20 mouse cellular contexts compared by ENCODE assay signal in the genomic region with DNA sequence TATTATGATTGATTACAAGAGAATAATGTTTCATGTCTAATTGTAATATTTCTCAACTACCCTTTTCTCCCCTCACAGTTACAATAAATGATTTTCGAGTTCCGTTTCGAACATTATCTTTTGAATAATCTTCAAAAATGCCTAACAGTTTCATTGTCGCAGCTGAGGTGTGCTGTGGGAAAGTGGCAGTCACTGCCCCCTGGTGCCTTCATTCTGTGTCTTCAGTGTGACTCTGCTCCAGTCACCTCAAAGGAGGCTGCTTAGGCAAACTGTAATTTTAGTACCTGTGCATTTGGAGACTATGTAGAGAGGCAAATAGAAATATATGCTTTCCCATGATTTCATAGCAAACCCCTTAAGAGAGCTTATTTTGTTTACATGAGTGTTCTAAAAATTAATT. TPM values are rescaled to one million over a fixed set of nuclear protein-coding genes. Genes with fewer than 3 reads are reported as not detected.
DNase-seq lines count a peak whose midpoint lies in the region; ATAC-seq and TF ChIP-seq lines count a peak whose summit lies in the region.
"Had no signal": no experiment of that assay in that cellular context is flagged by ENCODE, and none has a peak within 500 bp of the region (broad histone marks: within the 10 kb centered on the region; RNA-seq: fewer than 3 reads in every experiment).

No protein-coding gene starts in this region.

- H3K27me3 ChIP-seq in heart, embryonic 10.5 days (ENCODE audit: insufficient read depth, poor library complexity, severe bottlenecking): no peaks in the 10 kb centered on the region
- no peaks in the 10 kb centered on the region for H3K27me3 ChIP-seq in midbrain, postnatal 0 days (ENCODE audit: insufficient read depth, low read length)
- no peaks in the 10 kb centered on the region for H3K27me3 ChIP-seq in midbrain, embryonic 10.5 days (ENCODE audit: low read depth, poor library complexity, severe bottlenecking)
- no peaks in the 10 kb centered on the region for H3K27me3 ChIP-seq in embryonic facial prominence, embryonic 15.5 days
- no peaks in the 10 kb centered on the region for H3K27me3 ChIP-seq in cerebellum, adult 2 months (ENCODE audit: control insufficient read depth, insufficient read depth, low read length)
- H3K27me3 ChIP-seq: hindbrain, embryonic 15.5 days had no signal

- peak; percentile 62 for TF ChIP-seq CTCF in midbrain, postnatal 0 days (IDR thresholded peaks at IDR 0.05)
- no peak for TF ChIP-seq CTCF in cerebellum, adult 2 months (IDR thresholded peaks at IDR 0.05; ENCODE audit: borderline replicate concordance, insufficient read depth, low read depth, low read length)

- no peak overlapping the region for H3K9ac ChIP-seq in midbrain, postnatal 0 days (replicated peaks; ENCODE audit: low read length, poor library complexity, severe bottlenecking)
- no peak overlapping the region for H3K9ac ChIP-seq in embryonic facial prominence, embryonic 15.5 days
- H3K9ac ChIP-seq: hindbrain, embryonic 15.5 days had no signal

- intact Hi-C loops in heart, postnatal 10 days (cut with DNase I): no loop called here

- TF ChIP-seq POLR2A in cerebellum, adult 2 months (IDR thresholded peaks at IDR 0.05; ENCODE audit: borderline replicate concordance, insufficient read depth, low read length): no peak

- peaks cover 6% of the 10 kb centered on the region for H3K4me1 ChIP-seq in heart, embryonic 10.5 days
- no peaks in the 10 kb centered on the region for H3K4me1 ChIP-seq in midbrain, postnatal 0 days (ENCODE audit: insufficient read depth, low read length)
- H3K4me1 ChIP-seq in midbrain, embryonic 10.5 days: peaks cover 19% of the 10 kb centered on the region
- peaks cover 13% of the 10 kb centered on the region for H3K4me1 ChIP-seq in embryonic facial prominence, embryonic 15.5 days
- peaks cover 2% of the 10 kb centered on the region for H3K4me1 ChIP-seq in cerebellum, adult 2 months (ENCODE audit: control insufficient read depth, insufficient read depth, low read length)

- no peak overlapping the region for H3K4me2 ChIP-seq in midbrain, postnatal 0 days (ENCODE audit: low read depth, low read length, poor library complexity, severe bottlenecking)
- no peak overlapping the region for H3K4me2 ChIP-seq in embryonic facial prominence, embryonic 15.5 days (replicated peaks)
- H3K4me2 ChIP-seq: hindbrain, embryonic 15.5 days had no signal

- no peak overlapping the region for H3K4me3 ChIP-seq in heart, embryonic 10.5 days
- H3K4me3 ChIP-seq in midbrain, postnatal 0 days (ENCODE audit: low read depth, low read length): no peak overlapping the region
- H3K4me3 ChIP-seq in midbrain, embryonic 10.5 days: no peak overlapping the region
- H3K4me3 ChIP-seq in embryonic facial prominence, embryonic 15.5 days (replicated peaks): no peak overlapping the region
- H3K4me3 ChIP-seq in cerebellum, adult 2 months (replicated peaks; ENCODE audit: insufficient read depth, low read depth, low read length): no peak overlapping the region
- H3K4me3 ChIP-seq: hindbrain, embryonic 15.5 days had no signal

- peak; percentile 16 for DNase-seq in heart, embryonic 10.5 days (ENCODE audit: low spot score)
- no peak for DNase-seq in heart, postnatal 10 days
- no peak for DNase-seq in midbrain, postnatal 0 days (ENCODE audit: low spot score)
- no peak for DNase-seq in midbrain, embryonic 10.5 days (ENCODE audit: low spot score)
- no peak for DNase-seq in adrenal gland, adult (ENCODE audit: inconsistent age in 2 of 2, low spot score in 1 of 2)
- DNase-seq in cerebellum, adult 2 months: no peak
- DNase-seq in right cerebral cortex, postnatal 4 days: no peak
- DNase-seq: adrenal gland, postnatal 14 days; cerebellum, postnatal 14 days; heart, adult 11 months; kidney, adult 8-10 months; lung, adult 2 months; midbrain, embryonic 14.5 days had no signal

- H3K36me3 ChIP-seq in heart, embryonic 10.5 days: no peaks in the 10 kb centered on the region
- no peaks in the 10 kb centered on the region for H3K36me3 ChIP-seq in midbrain, postnatal 0 days (ENCODE audit: insufficient read depth, low read length)
- no peaks in the 10 kb centered on the region for H3K36me3 ChIP-seq in midbrain, embryonic 10.5 days
- peaks cover 4% of the 10 kb centered on the region for H3K36me3 ChIP-seq in embryonic facial prominence, embryonic 15.5 days
- H3K36me3 ChIP-seq: G1E; hindbrain, embryonic 15.5 days had no signal

- 83% methylated on average over 4 of the region's 4 CpGs for WGBS in heart, embryonic 10.5 days
- 79% methylated on average over 4 of the region's 4 CpGs for WGBS in midbrain, postnatal 0 days
- 90% methylated on average over 4 of the region's 4 CpGs for WGBS in midbrain, embryonic 10.5 days
- 64% methylated on average over 4 of the region's 4 CpGs for WGBS in embryonic facial prominence, embryonic 15.5 days
- WGBS in cerebellum, adult 2 months: 78% methylated on average over 4 of the region's 4 CpGs

- no peak overlapping the region for H3K27ac ChIP-seq in heart, embryonic 10.5 days
- no peak overlapping the region for H3K27ac ChIP-seq in midbrain, postnatal 0 days (ENCODE audit: low read depth, low read length)
- H3K27ac ChIP-seq in midbrain, embryonic 10.5 days (replicated peaks): no peak overlapping the region
- H3K27ac ChIP-seq in embryonic facial prominence, embryonic 15.5 days (replicated peaks): peak overlapping the region; percentile 88
- no peak overlapping the region for H3K27ac ChIP-seq in cerebellum, adult 2 months (ENCODE audit: insufficient read depth, low read length)
- H3K27ac ChIP-seq: hindbrain, embryonic 15.5 days; macrophage had no signal

- no peaks in the 10 kb centered on the region for H3K9me3 ChIP-seq in heart, embryonic 10.5 days
- H3K9me3 ChIP-seq in midbrain, postnatal 0 days (ENCODE audit: low read length): no peaks in the 10 kb centered on the region
- no peaks in the 10 kb centered on the region for H3K9me3 ChIP-seq in midbrain, embryonic 10.5 days (replicated peaks)
- H3K9me3 ChIP-seq in embryonic facial prominence, embryonic 15.5 days (replicated peaks): no peaks in the 10 kb centered on the region
- H3K9me3 ChIP-seq: G1E; hindbrain, embryonic 15.5 days had no signal

- no peak for ATAC-seq in midbrain, postnatal 0 days (ENCODE audit: low FRiP score)
- ATAC-seq in embryonic facial prominence, embryonic 15.5 days (ENCODE audit: insufficient number of reproducible peaks, low FRiP score, low TSS enrichment, low read depth): no peak

RNA-seq across cellular contexts. Expression of a gene that starts 4.3 kb away (rescaled TPM):
- polyA plus RNA-seq in heart, embryonic 10.5 days (2016; fragmentation: Nextera tagmentation; extraction: Ambion mirVana): 9.9 and 17.2 TPM in 2 replicates
- 1 to 10 TPM; 4.3 to 5.0 TPM for total RNA-seq in heart, postnatal 10 days (2021)
- total RNA-seq in midbrain, postnatal 0 days (2014; rRNA removed): 18.3 and 19.6 TPM in 2 replicates
- polyA plus RNA-seq in midbrain, postnatal 0 days (2015; fragmentation: Nextera tagmentation; extraction: Ambion mirVana): 36.1 and 37.7 TPM in 2 replicates
- 30.9 and 32.7 TPM in 2 replicates for polyA plus RNA-seq in midbrain, embryonic 10.5 days (2016; fragmentation: Nextera tagmentation; extraction: Ambion mirVana)
- polyA plus RNA-seq in embryonic facial prominence, embryonic 15.5 days (2015; fragmentation: Nextera tagmentation; extraction: Ambion mirVana): 35.3 and 39.7 TPM in 2 replicates
- 15.3 and 17.6 TPM in 2 replicates for polyA plus RNA-seq in cerebellum, adult 2 months (2012; rRNA removed)
- total RNA-seq: G1E had no signal
- polyA plus RNA-seq: G1E had no signal

RNA-seq across cellular contexts. Expression of a gene that starts 54.1 kb away (rescaled TPM):
- 0.09 TPM in 1 of 2 replicates, not detected in the other for polyA plus RNA-seq in heart, embryonic 10.5 days (2016; fragmentation: Nextera tagmentation; extraction: Ambion mirVana)
- total RNA-seq in heart, postnatal 10 days (2021): not detected
- total RNA-seq in midbrain, postnatal 0 days (2014; rRNA removed): not detected in 2 replicates
- polyA plus RNA-seq in midbrain, postnatal 0 days (2015; fragmentation: Nextera tagmentation; extraction: Ambion mirVana): 0.06 TPM in 1 of 2 replicates, not detected in the other
- 0.15 TPM in 1 of 2 replicates, not detected in the other for polyA plus RNA-seq in midbrain, embryonic 10.5 days (2016; fragmentation: Nextera tagmentation; extraction: Ambion mirVana)
- polyA plus RNA-seq in embryonic facial prominence, embryonic 15.5 days (2015; fragmentation: Nextera tagmentation; extraction: Ambion mirVana): 0.13 and 0.16 TPM in 2 replicates
- not detected in 2 replicates for polyA plus RNA-seq in cerebellum, adult 2 months (2012; rRNA removed)
- total RNA-seq: layer of hippocampus, adult 18-20 months; left cerebral cortex, postnatal 10 days had no signal
- polyA plus RNA-seq: G1E; heart, postnatal 0 days; macrophage had no signal
